Mouse (Mus musculus) erythroblast, embryonic 14.5 days (primary cell): ENCODE results near the gene Scn9a.

ENCODE experiments used
- GATA1 ChIP-seq: IDR thresholded peaks from 2 replicates; pipeline ENCODE4 v1.6.1; 2012; ENCODE audit warnings: low read length, inconsistent platforms, mixed read lengths
- TAL1 ChIP-seq: IDR thresholded peaks from 3 replicates; pipeline ENCODE4 v1.6.1; 2012; ENCODE audit warnings: low read length, inconsistent platforms, mixed read lengths

GRCm38 (mm10) chr2:66440711-66441110 lies 194.1 kb downstream of the Scn9a start, which contains the start of gene Scn1a:
- no peak for TF ChIP-seq GATA1
- TF ChIP-seq TAL1, result no peak
